Mouse (Mus musculus) lung, postnatal 4 days (tissue): ENCODE results near the gene Sfxn5.
A peak's percentile ranks its signal among the peaks of the same experiment; 100 is the strongest.

Experiments
- DNase-seq, 2 experiments: peaks; one replicate each; pipeline ENCODE4 v3.0.0; 2021

Gene Sfxn5

DNA sequence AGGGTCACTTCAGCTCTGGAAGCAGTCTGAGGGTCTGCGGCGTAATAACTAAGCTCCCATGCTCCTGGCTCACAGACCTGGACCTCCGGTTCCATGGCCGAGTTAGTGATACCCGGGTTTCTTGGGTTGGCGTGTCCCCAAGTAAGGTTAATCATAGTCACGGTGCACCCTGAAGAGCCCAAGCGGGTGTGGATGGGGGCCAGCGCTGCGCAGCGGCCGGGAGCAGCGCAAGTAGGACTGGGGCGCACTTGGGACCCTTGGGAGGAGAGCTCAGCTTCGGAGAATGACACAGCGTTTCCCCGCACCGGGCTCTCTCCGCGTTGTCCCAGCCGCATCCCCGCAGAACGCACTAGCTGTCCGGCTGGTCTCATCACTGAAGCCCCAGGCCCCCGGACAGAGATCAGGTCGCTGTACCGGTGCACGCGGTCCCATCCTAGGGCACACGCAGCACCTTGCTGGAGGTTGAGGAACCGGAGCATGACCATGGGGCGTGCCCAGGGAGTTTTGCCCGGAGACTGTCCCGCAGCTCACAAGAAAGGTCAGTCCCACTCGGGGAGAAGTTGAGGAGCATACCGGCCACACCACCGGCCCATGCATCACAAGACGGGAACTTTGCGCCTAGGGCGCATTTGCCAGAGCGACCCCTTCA, 747 bp downstream of the Sfxn5 start:
- DNase-seq: no peak

DNA sequence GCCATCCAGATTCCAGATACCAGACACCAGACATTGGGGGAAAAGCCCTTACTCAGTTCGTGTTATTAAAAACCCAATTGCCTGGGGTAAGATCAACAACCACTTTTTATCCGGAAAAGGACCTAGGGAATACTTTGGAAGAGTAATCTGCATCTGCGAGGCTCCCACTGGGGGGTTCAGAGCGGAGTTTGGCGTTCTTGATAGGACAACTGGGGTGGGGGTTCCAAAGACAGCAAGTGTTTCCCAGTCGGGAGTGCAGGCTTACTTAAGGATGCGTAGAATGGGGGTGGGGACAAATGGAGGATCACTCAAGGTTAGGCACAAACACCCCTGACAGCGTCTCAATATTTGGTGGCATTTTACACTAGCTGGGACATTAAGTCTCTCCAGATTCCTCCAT, 1.5 kb downstream of the Sfxn5 start:
- no peak for DNase-seq

DNA sequence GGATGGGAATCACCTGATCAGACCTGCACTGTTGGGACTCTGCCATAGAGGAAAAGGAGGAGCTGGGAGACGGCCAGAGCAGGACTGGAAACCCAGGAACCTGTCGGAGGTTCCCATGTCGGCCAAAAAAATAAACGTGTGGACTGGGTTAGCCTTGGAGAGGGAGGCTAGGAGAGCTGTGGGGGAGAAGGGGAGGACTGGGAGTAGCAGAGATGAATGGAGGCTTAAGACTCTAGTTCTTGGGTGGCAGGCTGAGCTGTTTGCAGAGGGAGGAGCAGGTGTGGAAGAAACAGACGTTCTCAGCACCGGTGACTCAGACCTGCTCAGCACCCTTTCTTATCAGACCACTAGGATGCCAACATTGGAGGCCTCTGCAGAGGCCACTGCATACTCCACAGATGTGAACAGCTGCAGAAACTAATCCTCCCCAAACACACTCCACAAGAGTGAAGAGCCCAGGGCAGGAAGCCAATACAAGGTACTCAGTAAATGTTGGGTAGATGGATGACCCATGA, 1.9 kb downstream of the Sfxn5 start:
- DNase-seq: peak; percentile 20 to 40

DNA sequence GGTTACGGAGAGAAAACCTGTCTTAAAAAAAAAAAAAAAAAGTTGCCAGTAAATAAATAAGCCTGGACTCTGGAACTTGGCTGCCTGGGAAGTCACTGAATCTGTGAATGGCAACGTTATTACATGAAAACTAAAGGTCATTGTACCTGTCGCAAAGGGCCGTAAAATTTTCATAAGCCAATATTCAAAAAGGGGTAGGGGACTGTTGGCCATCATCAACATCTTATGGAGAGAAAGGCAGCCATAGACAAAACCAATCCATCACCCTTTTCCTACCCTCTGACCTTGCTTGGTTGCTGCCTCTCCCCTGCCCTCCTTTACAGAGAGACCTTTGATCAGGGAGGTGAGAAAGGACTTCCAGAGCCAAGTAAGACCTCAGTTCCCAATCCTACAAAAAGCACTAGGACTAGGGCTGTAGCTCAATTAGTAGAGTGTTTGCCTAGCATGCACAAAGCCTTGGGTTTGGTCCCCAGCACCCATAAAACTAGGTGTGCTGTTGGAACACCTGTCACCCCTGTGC, 3.5 kb downstream of the Sfxn5 start:
- no peak for DNase-seq

DNA sequence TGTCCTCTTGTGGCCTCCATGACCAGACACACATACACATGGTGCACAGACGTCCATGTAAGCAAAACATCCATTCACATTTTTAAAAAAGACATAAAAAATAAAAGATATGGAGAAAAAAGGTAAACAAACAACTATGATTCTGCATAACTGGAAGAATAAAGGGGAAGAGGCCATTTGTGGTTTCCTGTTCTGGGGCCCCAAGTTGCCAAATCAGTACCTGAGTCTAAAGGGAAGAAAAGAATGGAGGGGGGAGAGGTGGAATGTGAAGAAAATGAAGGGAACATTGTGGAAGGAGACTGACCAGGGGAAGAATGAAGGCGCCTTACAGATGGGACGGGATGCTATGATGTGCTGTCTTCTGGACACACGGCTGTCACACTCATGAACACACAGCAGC, 6.7 kb downstream of the Sfxn5 start:
- DNase-seq: no peak

DNA sequence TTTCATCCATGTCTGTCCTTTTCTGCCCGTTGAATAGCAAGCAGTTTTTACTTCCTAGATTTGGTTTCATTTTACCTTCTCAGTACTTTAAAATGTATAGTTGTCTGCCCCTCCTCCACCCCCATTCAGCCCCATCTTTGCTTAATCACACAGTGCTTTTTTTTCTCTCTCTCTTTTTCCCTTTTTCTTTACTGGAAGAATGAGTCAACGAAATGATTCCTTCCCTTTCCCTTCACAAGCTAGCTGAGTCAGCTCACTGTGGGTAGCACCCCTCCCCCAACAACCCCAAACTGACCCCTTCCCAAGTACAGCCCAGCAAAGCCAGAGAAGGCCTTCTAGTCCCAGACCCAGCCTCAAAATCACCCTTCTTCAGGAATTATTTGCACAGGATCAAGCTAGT, 8.1 kb downstream of the Sfxn5 start:
- DNase-seq: no peak

DNA sequence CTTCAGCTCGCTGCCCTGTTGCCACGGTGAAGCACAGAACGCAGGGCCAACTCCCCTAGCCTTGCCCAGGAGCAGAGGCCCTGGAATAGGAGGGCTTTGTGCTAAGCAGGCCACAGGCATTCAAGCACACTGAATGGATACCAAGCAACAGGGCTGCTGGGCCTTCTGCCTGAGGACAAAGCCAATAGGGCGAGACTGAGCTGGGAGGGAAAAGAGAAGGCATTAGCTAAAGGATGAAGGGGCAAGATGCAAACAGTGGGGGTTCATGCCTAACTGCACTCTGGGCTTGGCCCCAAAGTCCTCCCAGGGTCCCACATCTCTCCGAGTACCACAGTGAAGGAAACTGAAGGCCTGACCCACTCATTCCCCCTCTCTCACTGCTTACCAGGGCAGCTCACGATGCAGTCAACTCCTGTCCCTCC, 12.8 kb downstream of the Sfxn5 start:
- DNase-seq: no peak

DNA sequence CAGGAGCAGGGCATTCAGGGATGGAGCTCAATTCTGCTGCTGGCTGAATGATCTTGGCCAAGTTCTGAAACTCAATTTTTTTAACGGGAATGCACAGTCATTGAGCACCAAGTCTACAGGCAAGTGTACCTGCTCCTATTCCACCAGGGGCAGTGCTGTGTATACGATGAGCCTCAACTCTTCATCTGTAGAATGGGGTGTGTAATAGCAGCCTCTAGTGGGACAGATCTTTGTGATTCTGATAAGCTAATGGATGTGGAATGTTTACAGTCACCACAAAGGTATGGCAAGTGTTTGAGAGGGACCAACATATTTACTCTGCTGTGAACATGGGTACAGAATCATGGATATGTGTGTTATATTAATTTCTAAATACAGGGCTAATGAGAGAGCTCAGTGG, 17.0 kb downstream of the Sfxn5 start:
- no peak for DNase-seq

DNA sequence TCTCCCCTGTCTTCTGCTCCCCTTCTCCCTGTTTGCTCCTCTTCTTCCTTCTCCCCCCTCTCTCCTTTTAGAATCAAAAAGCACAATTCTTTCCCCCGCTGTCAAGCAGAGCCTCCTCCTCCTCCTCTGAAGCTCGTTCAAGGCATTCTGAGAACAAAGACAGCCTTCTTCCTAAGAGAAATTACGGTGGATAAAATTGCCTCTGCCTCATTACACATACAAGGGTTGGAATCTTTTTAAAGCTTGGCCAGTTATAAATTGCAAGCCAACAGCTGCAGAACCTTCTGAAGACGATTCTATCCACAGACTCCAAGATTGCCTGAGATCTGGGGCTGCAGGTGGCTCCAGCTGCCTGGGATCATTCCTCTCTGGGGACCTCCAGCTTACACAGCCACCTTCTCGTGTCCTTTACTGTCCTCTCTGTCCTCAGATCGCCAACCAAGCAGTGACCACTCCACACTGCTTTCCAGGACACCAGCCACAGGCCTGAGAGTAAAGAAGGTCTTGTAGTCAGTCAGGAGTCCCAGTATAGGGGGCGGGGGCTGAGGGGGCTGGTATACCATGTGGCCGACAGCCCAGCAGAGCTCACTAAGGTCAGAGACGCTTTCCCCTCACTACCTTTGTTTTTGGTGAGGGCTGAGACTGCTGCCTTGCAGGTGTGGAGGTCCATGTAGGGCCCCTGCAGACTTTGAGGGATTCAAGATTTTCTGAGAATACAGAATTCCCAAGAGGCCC, 19.0 kb downstream of the Sfxn5 start:
- DNase-seq: no peak

DNA sequence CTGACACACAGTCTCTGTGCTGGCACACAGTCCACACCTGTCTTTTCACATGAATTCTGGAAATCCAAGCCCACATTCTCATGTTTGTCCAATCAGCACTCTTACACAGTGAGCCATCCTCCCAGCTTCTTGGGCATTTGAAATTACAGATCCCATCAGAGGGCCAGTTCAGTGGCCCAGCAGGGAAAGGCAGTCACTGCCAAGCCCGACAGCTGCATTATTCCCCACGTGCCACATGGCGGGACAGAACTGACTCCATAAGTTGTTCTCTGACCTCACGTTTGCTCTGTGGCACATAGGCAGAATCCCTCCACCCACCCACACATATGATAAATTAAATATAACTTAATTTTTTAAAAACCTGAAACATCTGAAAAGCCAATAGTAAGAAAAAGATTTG, 25.3 kb downstream of the Sfxn5 start:
- no peak for DNase-seq

DNA sequence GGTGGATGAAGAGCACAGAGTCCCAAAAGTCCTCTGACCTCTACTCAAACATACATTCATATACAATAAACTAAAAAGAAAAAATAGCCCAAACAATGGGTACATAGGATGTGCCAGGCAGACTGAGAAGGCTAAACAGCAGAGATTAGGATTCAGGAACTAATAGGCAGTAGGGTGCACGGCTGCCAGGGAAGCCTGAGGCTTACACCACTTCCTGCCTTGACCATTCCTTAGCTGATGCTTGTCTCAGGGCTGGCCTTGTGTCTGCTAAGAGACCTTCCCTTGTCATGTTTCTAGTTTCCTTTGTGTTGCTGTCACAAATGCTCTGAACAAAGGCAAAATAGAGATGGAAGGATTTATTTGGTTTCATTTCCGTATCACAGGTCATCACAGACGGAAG, 26.8 kb downstream of the Sfxn5 start:
- DNase-seq: no peak

DNA sequence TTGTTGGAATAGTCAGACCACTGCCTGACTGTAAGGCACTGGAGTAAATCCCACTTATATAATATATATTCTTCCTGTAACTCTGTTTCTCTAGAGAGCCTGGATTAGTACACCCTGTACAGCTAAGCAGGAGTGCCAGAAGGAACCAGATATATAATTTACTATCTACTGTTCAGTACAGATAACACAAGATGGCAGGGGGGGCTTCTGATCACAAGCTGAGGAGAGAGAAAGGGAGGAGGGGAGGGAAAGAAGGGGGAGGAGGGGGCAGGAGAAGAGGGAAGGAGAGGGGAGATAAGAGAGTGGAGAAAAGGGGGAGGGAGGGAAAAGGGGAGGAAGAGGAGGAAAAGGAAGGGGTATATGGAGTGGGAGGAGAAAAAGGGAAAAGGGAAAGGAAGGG, 27.4 kb downstream of the Sfxn5 start:
- no peak for DNase-seq

DNA sequence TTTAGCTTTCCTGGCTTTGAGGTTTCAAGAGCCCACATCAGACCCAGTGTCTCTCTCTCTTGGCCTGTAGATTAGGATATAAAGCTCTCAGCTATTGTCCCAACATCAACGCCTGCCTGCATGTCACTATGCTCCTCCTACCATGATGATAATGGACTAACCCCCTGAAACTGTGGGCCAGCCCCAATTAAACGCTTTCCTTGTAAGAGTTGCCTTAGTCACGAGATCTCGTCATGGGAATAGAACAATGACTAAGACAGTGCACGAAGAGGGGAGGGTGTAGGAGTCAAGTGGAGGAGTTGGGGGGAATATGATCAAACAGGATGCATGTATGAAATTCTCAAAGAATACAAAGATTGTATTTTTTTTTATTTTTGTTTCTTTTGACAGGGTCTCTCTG, 28.3 kb downstream of the Sfxn5 start:
- no peak for DNase-seq

DNA sequence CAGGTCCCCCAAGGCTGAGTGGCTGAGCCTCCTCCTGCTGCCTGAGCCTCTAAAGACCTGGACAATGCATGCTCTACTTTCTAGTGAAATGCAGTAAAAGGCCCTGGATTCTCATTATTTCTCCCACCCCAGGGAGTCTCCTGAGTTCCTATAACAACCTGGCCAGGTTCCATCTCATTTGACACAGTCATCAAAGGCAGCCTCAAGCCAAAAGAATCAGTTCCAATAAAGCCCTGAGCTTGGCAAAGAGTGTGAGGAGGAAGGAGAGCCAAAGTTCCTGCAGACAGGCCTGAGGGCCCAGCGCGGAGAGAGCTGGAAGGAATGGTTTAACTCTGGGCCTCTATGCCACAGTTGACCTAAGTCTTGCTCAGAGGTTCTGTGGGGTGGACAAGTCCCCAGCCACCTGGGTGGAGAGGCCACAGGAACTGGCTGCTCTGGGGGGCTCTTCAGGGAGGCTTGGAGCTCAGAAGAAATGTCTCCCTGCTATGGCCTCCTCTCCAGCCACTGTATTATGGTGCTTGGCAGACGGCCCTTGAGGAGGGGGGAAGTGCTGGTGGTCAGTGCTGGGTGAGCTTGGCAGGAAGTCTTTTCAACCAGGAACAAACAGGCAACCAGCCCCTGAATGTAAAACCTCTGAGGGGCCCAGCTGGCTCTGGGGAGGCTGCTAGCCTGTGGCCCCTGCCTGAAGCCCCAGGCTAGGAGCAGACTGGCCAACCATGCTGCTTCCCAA, 30.7 kb downstream of the Sfxn5 start:
- peak; percentile 26 to 45 for DNase-seq

DNA sequence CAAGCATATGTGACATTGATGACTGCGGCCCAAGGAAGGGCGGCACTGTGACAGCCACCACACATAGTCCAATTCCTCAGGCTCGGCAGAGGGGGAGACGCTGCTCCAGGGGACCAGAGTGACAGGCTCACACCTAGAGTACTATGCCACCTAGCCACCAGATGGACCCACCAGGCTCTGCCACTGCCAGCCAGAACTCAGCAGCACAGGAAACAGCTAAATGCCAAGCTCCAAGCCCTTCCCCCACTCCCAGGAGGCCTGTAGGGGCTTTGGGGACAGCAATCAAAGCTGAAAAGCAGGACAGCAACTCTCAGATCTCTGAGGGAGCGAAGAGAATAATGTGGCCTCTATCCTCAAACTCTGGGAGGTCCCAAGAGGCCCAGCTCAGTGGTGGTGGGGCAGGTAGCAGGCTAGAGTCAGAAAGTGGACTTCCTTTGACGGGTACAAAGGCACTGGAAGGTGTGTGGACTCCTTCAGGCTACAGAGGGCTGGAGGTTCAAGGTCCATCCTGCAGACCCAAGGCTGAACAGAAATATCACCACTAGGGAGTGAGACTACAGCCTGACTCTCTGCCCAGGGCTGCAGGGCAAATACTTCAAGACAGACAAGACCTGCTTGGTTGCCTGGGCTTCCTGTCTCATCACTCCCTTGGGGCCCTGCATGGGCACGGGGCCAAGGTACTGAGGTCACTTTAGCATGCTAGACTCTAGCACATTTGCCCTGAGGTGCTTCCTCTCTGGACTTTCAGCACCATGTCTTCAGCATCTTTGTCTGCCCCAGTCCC, 37.6 kb downstream of the Sfxn5 start:
- peak; percentile 39 to 69 for DNase-seq

DNA sequence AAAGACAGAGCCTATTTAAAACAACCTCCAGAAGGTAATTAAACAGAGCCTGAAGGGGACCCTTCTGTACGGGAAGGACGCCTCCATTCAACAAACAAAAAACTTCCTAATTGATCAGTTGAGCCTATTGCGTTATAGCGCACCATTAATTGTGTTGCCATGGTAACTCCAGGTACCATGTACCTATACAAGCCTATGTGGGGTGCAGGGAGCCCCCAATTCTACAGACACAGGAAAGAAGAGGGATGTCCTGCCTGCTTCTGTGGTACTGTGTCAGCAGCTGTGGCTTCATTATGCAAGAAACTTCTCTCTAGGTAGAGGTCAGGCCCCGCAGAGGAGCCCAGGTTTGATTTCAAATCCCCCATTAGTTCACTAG, 39.2 kb downstream of the Sfxn5 start:
- no peak for DNase-seq

DNA sequence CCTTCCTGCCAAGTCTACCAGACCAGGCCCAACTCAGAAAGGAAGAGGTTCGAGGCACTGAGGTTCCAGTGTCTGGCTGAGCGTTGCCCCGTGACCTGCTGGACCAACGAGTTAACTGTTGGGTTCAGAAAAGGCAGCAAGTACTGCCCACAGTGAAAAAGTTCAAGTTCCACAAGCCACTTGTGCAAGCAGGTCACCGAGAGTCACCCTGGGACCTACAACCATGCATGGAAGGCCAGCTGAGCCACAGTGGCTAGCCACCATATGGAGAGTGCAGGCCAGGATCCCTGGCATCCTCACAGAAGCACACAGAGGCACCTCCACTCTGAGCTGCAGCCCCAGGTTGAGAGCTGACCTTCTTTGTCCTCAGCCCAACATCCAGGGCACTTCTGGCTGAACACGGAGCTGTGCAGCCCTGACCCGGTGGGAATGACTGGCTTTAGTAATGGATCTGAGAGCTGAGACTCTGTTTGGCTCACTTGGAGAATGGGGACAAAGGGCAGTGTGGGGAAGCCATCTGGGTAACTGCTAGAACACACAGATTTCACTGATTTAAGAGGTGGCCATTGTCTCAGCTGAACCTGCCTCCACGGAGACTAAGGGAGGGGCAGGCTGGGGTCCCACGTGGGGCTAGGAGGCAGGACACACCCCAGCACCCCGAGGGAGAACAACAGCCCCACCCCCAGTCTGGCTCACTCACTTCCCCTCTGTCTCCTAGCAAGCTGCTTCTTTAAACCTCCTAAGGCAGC, 39.8 kb downstream of the Sfxn5 start:
- peak; percentile 54 to 57 for DNase-seq

DNA sequence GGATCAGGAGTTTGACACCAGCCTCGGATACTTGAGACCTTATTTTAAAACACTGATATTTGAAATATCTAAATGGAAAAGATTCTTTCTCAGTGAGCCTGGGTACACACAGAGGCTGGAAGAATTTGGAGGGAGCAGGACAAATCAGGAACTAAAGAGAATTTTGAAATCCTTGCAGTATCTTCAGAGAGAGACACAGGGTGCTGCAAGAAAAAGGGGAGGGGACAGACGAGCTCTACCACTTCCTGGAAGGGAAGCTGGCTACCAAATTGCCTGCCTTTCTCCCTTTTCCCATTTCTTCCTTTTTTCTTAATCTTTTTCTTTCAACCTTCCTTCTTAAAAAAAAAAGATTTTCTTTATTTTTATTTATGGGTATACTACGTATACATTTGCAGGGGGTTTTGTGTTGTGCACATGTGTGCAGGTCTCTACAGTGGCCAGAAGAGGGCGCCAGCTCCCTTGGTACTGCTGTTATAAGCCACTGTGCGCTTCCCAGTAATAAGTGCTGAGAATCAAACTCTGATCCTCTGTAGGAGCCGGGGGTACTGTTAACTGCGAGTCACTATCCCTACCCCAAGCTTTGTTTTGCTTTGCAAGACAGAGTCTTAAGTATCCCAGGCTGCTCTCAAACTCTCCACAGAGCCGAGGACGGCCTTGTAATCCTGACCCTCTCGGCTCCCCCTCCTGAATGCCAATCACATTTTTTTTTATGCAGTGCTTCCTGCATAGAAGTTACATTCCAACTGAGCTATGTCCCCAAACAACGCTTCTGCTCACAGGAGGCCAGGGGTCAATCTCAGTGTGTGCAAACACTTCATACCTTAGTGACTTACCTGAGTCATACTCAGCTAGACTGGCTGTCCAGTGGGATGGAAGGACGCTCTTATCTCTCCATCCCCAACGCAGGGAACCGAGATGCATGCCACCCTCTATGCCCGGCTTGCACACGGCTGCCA, 42.1 kb downstream of the Sfxn5 start:
- DNase-seq: no peak

DNA sequence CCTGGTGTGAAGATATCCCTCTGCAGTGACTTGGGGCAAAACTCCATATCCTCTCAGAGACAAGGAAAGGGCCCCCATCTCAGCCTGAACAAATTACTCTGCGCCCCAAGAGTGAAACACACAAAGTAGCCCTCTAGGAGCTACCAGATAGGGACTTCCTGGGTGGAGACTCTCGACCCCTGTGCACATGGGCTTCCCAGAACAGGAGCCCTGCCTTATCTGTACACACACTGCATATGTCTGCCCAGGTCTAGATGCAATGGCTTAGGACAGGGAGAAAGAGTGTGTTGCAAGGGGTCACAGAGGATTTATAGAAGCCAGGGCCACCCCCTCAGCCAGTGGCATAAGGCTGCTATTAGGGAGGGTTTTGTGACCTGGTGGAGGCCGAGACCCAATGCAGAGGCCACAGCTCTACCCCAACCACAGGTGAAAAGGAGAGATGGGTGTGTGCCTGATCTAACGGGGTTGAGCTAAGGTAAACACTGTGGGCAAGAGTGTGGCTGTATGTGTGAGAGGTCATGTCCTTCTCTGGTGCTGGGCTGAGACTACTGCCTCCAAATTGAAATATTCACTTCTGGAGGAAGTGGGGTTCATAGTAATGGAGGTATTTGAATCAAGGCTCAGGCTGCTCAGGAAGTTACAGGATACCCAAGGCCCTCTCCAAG, 44.9 kb downstream of the Sfxn5 start:
- no peak for DNase-seq

DNA sequence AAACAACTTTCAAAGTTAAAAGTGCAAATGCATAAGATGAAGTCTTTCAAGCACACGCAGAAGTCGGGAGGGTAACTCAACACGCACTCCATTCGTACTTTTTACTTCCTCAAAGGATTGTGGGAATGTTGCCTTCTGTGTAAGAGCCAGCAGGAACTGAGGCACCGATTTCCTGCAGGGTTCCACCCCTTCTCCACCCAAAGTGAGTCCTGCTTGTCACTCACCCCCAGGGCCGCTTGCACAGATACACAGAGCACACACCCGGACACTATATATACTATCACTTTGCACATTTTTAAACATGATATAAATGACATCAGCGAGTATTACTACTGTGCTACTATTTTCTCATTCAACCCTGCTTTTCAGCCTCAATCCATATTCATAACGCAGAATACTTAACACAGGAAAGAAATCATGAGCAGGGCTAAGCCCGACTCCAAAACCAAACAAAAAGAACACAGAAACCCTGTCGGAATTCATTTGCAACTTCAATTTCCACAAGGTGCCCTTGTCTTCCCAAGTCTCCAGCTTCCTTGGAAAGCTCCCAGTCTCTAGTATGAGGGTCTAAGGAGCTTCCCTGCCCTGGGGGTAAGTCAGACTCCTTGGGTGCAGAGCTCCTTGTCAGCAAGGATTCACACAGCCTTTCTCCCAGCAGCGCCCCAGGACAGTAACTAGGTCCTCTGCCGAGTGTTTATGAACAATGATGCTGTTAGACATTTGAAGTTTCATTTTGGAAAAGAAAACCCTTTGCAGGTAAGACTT, 46.8 kb downstream of the Sfxn5 start:
- no peak for DNase-seq
